Mouse (Mus musculus) left cerebral cortex, adult 8-10 months (tissue): ENCODE data around the gene Gigyf1. TPM values are rescaled to one million over a fixed set of nuclear protein-coding genes. Genes with fewer than 3 reads are reported as not detected.

Experiments
- DNase-seq, 2 experiments: peaks; one replicate each; pipeline ENCODE4 v3.0.0; 2022; ENCODE audit warnings: low spot score in 2 of 2
- total RNA-seq, 4 experiments: library from RNA; stranded (reverse); gene quantifications; 2 replicates each; pipeline ENCODE4 v1.2.4; 2022

The Gigyf1 gene
- total RNA-seq, result 10 to 100 TPM; 62.1 to 65.2 (median 63.5) TPM

DNA sequence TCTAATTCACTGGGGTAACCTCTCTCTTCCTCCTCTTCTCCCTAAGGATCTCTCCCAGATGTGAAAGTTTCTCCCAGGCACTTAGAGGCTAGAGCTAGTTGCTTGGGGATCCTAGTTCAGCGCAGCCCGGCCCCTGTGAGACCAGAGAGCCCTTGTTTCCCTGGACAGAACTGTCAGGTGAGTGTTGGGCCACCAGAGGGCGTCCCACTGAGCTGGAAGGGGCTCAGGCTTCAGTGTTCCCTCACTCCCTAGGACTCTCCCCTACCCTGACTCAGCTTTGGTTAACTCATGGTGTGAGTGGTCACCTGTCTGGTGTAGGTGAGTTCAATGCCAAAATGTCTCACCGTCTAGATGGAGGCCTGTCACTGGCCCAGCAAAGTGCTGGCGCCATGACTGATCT, at the start of gene Gigyf1:
Gene Gigyf1 (plus strand): TSS at position 113 of the 400 bp plus-strand sequence.
- DNase-seq, result no peak

DNA sequence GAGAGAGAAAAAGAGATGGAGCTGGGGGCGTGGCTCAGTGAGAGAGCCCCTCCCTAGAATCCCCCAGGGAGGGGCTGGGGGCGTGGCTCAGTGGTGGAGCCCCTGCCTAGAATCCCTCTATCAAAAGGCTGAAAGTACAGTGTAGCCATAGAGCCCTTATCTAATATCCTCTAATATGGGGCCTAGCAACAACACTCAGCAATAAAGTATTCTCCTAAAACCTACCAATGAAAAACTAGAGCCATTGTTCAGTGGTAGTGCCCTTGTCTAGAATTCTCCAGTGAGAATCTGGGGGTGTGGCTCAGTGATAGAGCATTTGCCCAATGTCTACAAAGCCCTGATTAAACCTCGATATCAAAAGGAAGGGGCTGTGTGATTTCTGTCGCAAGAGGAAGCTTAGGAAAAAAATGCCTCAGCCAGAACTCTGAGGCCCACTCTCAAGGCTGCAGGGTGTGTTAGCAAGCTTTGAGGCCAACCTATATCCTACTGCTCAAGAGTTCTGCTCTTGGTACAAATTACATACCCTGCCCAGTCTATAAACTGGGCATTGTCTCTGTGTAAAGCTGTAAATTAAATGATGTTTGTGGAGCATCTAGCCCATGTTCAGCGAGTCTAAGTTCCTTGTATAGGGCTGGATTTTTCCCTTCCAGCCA, 46.0 kb upstream of the Gigyf1 start:
- DNase-seq, result no peak

DNA sequence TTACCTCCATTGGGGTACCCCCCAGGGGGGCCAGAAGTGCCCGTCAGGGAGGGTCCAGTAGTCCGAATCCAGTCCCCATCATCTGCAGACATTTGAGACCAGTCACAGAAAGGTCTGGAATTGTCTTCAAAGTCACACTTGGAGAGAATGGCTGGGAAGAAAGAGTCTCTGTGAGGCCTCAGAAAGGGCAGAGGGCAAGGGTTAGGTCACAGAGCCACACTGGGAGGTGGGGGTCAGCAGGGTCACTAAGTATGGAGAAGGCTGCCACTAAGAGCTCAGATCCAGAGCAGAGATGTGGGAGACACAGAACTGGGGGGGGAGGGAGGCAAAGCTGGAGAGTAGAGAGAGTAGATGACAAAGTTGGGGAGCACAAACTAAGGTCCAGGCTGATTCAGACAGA, 44.0 kb upstream of the Gigyf1 start:
- no peak for DNase-seq

DNA sequence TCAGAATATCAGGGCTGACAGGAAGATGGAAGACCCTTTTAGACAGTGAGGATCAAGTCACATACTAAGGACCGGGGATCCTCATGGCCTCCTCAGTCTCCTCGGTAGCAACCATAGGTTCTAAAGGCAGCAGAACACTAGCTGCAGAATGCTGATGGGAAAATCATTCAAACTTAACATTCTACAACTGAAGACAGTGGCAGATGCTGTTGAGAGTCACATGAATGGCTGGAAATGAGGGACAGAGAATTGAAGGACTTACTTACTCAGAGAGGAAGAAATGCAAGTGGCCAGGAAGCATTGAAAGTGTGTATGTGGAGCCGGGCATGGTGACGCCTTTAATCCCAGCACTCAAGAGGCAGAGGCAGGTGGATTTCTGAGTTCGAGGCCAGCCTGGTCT, 41.4 kb upstream of the Gigyf1 start, which contains the start of gene Zan:
Gene Zan (minus strand): TSS at position 101 of the 400 bp plus-strand sequence.
- DNase-seq, result no peak

DNA sequence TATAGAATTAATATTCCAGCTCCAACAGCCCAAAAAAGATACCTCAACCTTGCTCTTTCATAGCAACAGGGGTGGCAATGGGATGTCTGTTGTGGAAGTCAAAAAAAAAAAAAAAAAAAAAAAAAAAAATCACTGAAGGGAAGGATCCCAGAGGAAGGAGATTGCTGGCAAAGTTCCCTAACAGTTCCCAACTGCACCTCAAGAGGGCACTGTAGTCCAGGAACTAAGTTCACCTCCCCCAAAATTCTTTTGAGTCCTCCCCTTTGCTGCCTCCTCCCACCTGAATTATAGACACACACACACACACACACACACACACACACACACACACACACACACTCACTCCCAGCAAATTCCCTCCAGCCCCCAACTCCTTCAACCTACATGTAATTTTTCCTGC, 37.2 kb upstream of the Gigyf1 start:
- DNase-seq, result peak; percentile 45 to 79

DNA sequence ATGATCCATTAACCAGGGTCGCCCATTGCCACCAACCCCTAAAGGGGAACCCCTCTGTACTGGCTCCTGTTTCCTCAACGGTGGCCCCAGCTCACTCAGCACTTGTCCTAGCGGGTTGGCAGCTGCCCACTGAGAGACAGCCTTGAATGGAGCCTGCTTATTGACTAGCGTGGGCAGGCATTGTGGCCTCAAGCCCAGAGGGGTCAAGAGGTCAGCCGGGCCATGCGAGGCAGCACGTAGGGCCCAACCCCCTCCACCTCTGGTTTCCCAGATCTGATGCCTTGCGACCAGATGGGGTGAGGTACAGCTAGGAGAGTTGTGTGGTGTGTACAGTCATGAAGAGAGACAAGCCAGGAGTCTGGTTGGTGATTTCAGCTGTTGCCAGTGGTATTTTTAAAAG, 36.5 kb upstream of the Gigyf1 start:
- no peak for DNase-seq

DNA sequence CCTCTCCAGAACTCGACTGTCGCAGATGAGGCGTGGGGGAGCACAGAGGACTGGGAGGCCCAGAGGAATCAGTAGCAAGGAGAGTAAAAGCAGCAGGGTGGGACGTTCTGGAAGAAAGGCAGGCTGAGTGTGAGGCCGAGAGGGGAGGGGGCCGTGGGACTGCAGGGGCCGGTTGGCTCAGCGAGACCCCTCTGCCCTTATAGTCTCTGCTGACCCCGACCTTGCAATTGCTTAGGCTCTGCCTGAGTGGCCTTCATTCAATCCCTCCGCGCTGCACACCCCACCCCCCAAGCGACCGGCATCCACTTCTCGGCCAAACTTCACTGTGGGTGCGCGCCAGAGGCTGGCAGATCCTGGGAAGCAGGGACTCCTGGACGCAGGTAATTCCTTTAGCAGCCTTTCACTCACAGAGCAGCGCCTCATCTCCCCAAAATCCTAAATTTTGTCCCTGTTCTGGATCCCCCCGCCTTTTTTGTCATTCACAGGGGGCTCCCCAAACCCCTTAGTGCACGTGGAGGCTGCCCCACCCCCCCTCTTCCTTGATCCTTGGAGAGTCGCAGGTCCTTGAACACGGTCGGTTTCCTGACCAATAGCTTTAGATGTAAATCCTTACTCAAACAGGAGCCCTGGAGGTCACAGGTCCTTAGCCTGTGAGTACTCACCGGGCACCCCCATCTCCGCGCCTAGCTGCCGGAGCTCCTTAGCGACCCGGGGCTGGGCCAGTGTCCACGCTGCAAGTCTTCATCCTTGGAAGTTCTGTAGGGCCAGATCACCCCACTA, 33.1 kb upstream of the Gigyf1 start:
- DNase-seq, result no peak

DNA sequence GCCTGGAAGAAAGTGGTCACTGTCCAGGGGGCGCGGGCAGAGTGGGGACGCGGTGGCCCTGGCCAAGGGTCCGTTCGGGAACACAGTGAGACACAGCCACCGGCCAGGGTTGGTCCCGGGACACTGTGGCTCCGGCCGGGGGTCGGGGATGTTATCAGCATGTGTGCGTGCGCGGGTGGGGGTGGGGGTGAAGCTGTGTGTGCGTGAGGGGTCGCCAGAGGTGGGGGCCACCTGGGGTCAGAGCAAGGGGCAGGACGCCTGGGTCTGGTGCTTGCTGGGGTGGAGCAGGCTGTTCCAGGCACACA, 32.5 kb upstream of the Gigyf1 start:
- no peak for DNase-seq

DNA sequence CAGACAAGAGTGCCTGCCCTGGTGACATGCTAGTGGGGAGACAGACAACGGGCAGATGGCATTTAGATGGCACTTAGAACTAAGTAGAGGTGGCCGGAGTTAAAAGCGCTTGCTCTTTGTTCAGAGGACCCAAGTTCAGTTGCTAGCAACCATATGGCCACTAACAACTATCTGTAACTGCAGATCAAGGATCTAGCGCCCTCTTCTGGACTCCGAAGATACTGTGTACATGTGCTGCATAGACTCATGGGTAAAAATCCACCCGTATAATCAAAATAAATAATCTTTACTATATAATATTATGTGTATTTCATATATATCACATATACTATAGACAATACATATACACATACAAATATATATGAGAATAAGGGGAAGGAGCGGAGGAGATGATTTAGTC, 30.7 kb upstream of the Gigyf1 start:
- DNase-seq, result no peak

DNA sequence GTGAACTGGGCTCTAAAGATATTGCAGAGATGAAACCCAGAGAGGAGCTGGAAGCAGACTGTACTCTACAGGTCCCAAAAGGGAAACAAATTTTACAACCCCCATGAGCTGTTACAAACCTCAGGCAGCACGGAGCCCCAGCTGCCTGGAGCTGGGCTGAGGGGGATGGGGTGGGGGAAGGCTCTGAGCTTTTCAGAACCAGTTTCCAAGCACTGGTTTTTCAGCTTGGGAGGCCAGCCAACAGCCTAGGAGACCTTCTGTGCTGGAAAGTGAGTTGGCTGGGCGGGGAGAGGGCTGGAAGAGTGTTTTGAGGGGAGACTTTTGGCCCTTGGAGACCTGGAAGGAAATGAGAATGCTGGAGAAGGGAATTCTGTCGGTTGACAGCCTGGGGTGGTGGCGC, 26.8 kb upstream of the Gigyf1 start:
- no peak for DNase-seq

DNA sequence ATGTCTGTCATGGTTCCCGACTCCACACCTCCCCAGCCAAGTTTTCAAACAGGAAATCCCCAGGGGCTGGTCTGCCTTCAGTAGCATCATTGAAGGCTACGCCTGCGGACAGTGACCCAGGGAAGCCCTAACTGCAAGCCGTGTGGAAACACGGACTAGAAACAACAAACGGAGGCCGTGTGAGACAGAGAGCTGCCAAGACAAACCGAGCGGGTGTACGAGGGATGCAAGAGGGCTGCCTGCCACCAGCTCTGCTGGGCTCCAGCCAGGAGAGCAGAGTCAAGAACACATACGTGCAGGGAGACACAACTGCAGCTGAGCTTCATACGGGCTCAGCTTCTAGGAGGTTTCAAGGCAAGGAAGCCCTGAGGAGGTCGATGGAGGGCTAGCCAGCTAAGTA, 24.5 kb upstream of the Gigyf1 start:
- DNase-seq, result no peak

DNA sequence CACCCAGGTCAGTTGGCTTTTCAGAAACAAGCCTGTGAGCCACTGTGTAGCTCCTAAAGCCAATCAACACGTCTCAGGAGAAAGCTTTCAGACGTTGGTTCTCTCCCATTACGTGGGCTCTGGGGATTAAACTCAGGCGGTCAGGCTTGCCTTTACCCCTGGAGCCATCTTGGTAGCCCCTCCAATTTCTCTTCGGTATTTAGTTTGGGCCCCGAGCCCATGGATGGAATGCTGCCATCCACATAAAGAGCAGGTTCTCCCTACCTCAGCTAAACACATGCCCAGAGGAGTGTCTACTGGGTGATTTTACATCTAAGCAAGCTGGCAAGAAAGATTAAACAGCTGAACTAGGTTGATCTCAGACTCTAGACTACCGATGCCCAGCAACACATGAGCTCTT, 18.2 kb upstream of the Gigyf1 start:
- no peak for DNase-seq

DNA sequence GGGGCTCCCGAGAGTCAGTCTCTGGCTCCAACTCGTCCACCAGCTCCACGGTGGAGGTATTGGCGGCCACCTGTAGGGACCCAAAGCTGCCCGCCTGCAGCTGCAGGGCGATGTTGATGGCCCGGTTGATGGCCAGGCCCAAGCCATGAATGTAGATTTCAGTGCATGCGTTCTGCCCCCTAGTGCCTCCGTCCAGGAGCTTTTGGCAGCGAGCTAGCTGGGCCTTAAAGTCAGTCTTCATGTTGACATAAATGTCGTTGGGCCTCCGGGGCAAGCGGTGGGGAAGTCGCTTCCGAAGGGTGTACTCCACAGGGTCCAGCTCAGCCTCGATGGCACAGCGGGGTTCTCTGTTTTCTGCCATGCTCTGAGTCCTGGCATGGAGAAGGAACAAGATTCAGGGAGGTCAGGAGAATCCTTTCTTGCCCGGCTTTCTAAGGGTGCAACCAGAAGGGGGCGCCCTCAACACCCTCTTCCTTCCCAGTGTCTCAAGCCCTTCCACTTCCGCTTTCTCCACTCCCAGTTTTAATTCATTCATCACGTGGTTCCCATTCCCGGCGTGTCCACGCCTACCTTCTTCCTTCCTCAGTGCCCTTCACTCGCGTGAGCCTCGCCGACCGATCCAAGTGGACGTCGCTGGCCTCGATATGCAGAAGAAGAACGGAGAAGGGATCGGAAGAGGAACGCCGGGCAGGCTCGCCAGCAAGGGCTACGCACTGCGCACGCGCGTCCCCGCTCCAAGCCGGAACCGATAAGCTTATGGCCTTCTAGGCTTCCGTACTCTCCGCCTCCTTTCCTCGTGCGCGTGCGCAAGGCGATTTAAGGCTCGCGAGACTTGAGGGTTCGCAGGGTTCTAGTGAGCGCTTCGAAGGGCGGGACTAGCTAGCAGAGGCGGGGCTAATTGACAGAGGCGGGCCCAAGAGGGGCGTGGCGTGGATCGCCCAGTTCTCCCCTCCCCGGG, 16.4 kb upstream of the Gigyf1 start, which contains the start of gene Pop7:
Gene Pop7 (minus strand): TSS at position 810 of the 958 bp plus-strand sequence.
- peak; percentile 99 to 100 for DNase-seq

DNA sequence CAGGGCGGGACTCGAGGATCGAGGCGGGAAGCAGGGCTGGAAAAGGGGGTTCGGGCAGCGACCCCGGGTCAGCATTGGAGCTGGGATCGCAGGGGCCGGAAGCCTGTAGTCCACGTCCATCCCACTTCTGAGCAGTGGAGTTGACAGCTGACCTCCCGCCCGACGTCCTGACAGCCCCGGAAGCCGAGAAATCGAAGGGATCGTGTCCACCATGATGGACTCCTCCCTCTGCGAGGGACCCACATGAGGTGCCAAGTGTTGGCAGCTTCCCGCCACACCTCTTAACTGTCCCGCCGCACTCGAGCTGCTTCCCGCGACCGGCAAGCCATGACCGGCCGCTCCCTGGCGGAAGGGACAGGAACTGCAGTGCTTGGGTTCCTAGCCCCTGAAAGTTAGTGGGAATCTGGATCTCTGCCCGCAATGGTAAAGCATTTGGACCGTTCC, 15.7 kb upstream of the Gigyf1 start:
- peak in 1 of 2 experiments; percentile 62 for DNase-seq

DNA sequence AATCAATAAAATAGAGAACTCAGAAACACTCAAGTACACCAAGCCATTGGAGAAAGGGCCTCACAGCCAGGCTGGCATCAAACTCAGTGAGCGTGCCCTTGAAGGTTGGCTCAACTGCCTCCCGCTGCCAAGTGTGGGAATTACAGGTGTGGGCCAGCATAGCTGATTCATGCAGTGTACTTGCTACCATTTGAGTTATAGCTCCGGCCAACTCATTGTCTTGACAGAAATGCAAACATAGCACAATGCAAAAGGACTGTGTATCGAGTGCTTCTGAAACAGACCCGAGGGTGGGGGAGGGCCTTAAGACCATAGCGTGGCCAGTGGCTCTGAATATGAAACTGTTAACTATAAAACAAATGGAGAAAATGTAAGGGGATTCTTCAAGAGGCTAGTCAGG, 14.3 kb upstream of the Gigyf1 start:
- no peak for DNase-seq

DNA sequence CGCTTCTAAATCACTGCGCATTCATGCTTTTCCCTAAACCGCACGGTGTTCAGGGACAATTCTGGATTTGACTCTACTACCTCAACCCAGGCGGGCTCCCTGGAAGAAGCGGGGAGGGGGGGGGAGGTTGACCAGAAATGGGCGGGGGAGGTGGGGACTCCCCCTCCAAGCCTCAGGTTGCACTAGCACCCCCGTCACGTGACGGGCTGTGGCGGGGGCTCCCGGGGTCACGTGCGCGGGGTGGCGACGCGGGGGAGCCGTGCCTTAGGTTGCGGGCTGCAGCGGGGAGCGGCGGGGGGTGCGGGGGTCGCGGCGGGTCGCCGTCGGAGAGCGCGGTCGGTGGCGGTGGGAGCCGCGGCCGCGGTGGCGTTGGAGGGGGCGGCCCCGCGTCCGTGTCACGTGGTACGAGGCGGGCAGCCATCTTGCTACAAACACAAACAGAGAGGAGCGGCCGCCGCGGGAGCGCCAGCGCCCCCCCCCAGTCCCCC, 8.3 kb upstream of the Gigyf1 start:
- peak; percentile 65 to 77 for DNase-seq

DNA sequence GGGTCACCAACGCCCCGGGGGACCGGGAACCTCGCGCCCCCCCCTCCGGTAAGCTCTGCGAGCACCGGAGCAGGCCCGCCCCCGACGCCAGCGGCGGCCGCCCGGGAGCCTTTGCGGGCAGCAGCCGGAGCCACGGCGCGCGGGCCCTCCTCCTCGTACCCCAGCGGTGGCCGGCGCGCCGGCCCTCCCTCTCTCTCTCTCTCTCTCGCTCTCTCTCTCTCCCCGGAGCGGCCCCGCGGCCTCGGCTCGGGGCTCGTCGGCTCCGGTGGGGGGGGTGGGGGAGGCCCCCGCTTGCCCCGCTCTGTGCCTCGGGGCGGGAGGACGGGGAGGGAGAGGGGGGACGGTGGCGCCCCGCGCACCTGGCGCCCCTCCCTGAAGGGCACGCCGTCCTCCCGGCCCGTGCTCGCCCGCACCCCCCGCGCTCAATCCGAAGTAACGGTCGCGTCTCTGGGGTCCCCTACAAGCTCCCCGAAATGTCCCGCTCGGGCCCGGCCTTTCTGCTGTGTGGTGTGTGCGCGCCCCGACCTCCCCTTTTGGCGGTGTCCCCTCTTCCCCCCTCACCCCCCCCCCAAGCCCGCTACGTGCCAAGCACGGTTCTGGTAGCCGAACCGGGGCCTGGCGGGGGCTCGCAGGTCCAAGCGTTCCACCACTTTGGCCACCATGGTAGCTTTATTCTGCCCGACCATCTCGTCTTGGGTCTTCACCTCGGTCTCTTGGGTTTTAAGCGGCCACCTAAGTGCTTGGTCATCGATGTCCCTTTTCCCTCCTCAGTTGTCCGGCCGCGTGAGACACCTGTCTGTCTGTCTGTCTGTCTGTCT, 7.6 kb upstream of the Gigyf1 start:
- no peak for DNase-seq

DNA sequence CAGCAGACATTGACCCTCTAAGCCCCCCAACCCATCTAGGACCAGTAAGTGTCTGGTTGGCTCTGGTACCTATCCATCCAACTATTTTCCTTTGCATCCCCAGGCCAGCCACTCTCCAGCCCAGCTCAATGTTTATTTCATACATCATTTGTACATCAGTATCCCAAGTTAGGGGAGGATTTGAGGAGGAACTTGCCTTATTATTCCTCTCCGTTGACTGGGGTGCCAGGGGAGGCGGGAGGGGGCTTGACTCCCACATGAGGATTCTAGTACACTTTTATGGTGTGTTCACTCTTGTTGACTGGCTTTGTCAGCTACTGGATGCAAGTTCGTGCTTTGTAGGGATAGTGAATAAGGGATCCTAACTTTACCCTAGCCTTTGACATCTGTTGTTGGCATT, 6.6 kb upstream of the Gigyf1 start:
- no peak for DNase-seq

DNA sequence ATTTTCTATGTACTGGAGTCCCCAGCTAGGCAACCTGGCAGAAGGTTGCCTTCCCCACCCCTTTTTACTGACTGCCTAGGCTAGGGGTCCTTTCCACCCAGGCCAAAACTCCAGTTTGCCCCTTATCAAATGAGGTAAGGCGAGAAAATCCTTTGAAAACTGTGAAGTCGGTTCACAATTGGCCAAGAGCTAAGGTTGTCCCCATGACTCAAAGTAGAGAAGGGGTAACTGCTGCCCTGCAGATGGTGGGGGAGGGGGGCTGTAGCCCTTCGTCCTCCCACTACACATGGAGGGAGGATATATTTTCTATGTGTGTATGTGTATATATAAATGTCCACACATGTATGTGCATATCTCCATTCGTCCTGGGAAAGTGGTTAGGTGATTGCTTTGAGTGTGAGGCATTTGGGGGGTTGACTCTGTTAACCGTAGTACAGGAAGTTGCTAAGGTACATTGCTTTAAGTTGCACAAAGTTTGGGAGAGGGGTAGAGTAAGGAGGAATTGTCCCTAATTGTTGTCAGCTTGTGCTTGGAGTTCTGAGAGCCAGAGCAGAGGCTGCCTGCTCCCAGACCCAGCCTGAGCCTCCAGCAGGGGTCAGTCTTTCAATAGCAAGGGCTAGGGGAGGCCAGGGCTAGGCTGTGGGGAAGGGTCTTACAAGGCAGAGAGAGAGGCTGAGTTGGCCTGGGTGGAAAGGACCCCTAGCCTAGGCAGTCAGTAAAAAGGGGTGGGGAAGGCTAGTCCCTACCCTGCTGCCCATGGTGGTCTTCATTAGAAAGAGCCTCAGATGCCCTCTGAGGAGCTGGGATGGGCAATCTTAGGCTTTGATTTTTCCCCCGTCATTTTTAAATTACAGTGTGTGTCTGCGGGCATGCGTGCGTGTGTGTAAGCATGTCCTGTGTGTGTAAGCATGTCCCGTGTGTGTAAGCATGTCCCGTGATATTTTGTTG, 5.2 kb upstream of the Gigyf1 start:
- no peak for DNase-seq
